Mouse (Mus musculus): ENCODE measurements at regions not wholly inside any gene's neighbourhood (a gene's known extent, or its start where the extent isn't known, plus 50 kb on each side); places are given as distances from the start of the nearest gene placed in this dataset.

- Histone ChIP-seq H3K4me3 (ENCODE audit: insufficient read depth, poor library complexity, severe bottlenecking) (no peak overlapping the region), H3K27me3 (ENCODE audit: control insufficient read depth, insufficient read depth, insufficient read length) (no peaks in the 10 kb centered on the region), H3K79me3 (ENCODE audit: low read depth) (no peaks in the 10 kb centered on the region), H3K36me3 (ENCODE audit: control insufficient read depth, insufficient read depth) (no peaks in the 10 kb centered on the region), H3ac (ENCODE audit: control insufficient read depth, insufficient read length, low read depth) (no peak overlapping the region), H3K79me2 (ENCODE audit: control insufficient read depth, insufficient read depth) (no peaks in the 10 kb centered on the region)
- no peak for TF ChIP-seq CEBPB (IDR thresholded peaks at IDR 0.05; ENCODE audit: low read depth)
- TF ChIP-seq MAX (IDR thresholded peaks at IDR 0.05) = no peak
- TF ChIP-seq MYOD1 (IDR thresholded peaks at IDR 0.05; ENCODE audit: control insufficient read depth, insufficient read length, low read depth) = no peak
- TF ChIP-seq CTCF (IDR thresholded peaks at IDR 0.05; ENCODE audit: control insufficient read depth, insufficient read depth, insufficient read length) = no peak
- no peak for TF ChIP-seq USF1 (IDR thresholded peaks at IDR 0.05; ENCODE audit: low read depth)
- no peak for TF ChIP-seq MYOG (IDR thresholded peaks at IDR 0.05; ENCODE audit: control insufficient read depth, extremely low read depth, insufficient read length)
- no peak for TF ChIP-seq FOSL1 (IDR thresholded peaks at IDR 0.05; ENCODE audit: insufficient read depth, low read length, poor library complexity, severe bottlenecking)
These were observed 117.8 kb upstream of the Tbx18 start for GRCm38 (mm10) chr9:87848882-87849281.

- TF ChIP-seq CEBPB (IDR thresholded peaks at IDR 0.05; ENCODE audit: low read depth) = peak; percentile 91
- TF ChIP-seq CTCF (IDR thresholded peaks at IDR 0.05; ENCODE audit: control insufficient read depth, insufficient read depth, insufficient read length) = no peak
- TF ChIP-seq USF1 (IDR thresholded peaks at IDR 0.05; ENCODE audit: low read depth) = no peak
- H3K79me3 ChIP-seq (ENCODE audit: low read depth) = no peaks in the 10 kb centered on the region
- no peak overlapping the region for H3ac ChIP-seq (ENCODE audit: control insufficient read depth, insufficient read length, low read depth)
- H3K4me3 ChIP-seq (ENCODE audit: insufficient read depth, poor library complexity, severe bottlenecking) = no peak overlapping the region
- H3K27me3 ChIP-seq (ENCODE audit: control insufficient read depth, insufficient read depth, insufficient read length) = no peaks in the 10 kb centered on the region
- H3K79me2 ChIP-seq (ENCODE audit: control insufficient read depth, insufficient read depth) = no peaks in the 10 kb centered on the region
- H3K36me3 ChIP-seq (ENCODE audit: control insufficient read depth, insufficient read depth) = no peaks in the 10 kb centered on the region
These were observed 119.1 kb upstream of the Tbx18 start for GRCm38 (mm10) chr9:87850133-87850532.

- no peaks in the 10 kb centered on the region for H3K79me3 ChIP-seq (ENCODE audit: low read depth)
- H3K27me3 ChIP-seq (ENCODE audit: control insufficient read depth, insufficient read depth, insufficient read length) = no peaks in the 10 kb centered on the region
- H3K4me3 ChIP-seq (ENCODE audit: insufficient read depth, poor library complexity, severe bottlenecking) = no peak overlapping the region
- no peaks in the 10 kb centered on the region for H3K36me3 ChIP-seq (ENCODE audit: control insufficient read depth, insufficient read depth)
- no peaks in the 10 kb centered on the region for H3K79me2 ChIP-seq (ENCODE audit: control insufficient read depth, insufficient read depth)
- no peak overlapping the region for H3ac ChIP-seq (ENCODE audit: control insufficient read depth, insufficient read length, low read depth)
- TF ChIP-seq MAX (IDR thresholded peaks at IDR 0.05) = no peak
- no peak for TF ChIP-seq MYOD1 (IDR thresholded peaks at IDR 0.05; ENCODE audit: control insufficient read depth, insufficient read length, low read depth)
- no peak for TF ChIP-seq FOSL1 (IDR thresholded peaks at IDR 0.05; ENCODE audit: insufficient read depth, low read length, poor library complexity, severe bottlenecking)
- TF ChIP-seq CEBPB (IDR thresholded peaks at IDR 0.05; ENCODE audit: low read depth) = no peak
- TF ChIP-seq USF1 (IDR thresholded peaks at IDR 0.05; ENCODE audit: low read depth) = no peak
- TF ChIP-seq CTCF (IDR thresholded peaks at IDR 0.05; ENCODE audit: control insufficient read depth, insufficient read depth, insufficient read length) = no peak
- TF ChIP-seq MYOG (IDR thresholded peaks at IDR 0.05; ENCODE audit: control insufficient read depth, extremely low read depth, insufficient read length) = no peak
These were observed 130.5 kb upstream of the Tbx18 start for GRCm38 (mm10) chr9:87861588-87861987.

- no peak overlapping the region for H3ac ChIP-seq (ENCODE audit: control insufficient read depth, insufficient read length, low read depth)
- no peaks in the 10 kb centered on the region for H3K79me3 ChIP-seq (ENCODE audit: low read depth)
- no peaks in the 10 kb centered on the region for H3K79me2 ChIP-seq (ENCODE audit: control insufficient read depth, insufficient read depth)
- H3K27me3 ChIP-seq (ENCODE audit: control insufficient read depth, insufficient read depth, insufficient read length) = no peaks in the 10 kb centered on the region
- H3K4me3 ChIP-seq (ENCODE audit: insufficient read depth, poor library complexity, severe bottlenecking) = no peak overlapping the region
- H3K36me3 ChIP-seq (ENCODE audit: control insufficient read depth, insufficient read depth) = no peaks in the 10 kb centered on the region
- TF ChIP-seq MYOG (IDR thresholded peaks at IDR 0.05; ENCODE audit: control insufficient read depth, extremely low read depth, insufficient read length) (no peak), CEBPB (IDR thresholded peaks at IDR 0.05; ENCODE audit: low read depth) (no peak), FOSL1 (IDR thresholded peaks at IDR 0.05; ENCODE audit: insufficient read depth, low read length, poor library complexity, severe bottlenecking) (peak; percentile 61), USF1 (IDR thresholded peaks at IDR 0.05; ENCODE audit: low read depth) (no peak), MYOD1 (IDR thresholded peaks at IDR 0.05; ENCODE audit: control insufficient read depth, insufficient read length, low read depth) (peak; percentile 12)
These were observed 134.2 kb upstream of the Tbx18 start for GRCm38 (mm10) chr9:87865236-87865635.

GRCm38 (mm10) chr9:87872384-87872905 lies 141.4 kb upstream of the Tbx18 start:
- H3K79me2 ChIP-seq (ENCODE audit: control insufficient read depth, insufficient read depth) = no peaks in the 10 kb centered on the region
- TF ChIP-seq USF1 (IDR thresholded peaks at IDR 0.05; ENCODE audit: low read depth) = no peak
- no peak for TF ChIP-seq MYOD1 (IDR thresholded peaks at IDR 0.05; ENCODE audit: control insufficient read depth, insufficient read length, low read depth)
- no peak for TF ChIP-seq MYOG (IDR thresholded peaks at IDR 0.05; ENCODE audit: control insufficient read depth, extremely low read depth, insufficient read length)
- no peak for TF ChIP-seq MAX (IDR thresholded peaks at IDR 0.05)
- no peak for TF ChIP-seq CTCF (IDR thresholded peaks at IDR 0.05; ENCODE audit: control insufficient read depth, insufficient read depth, insufficient read length)
- no peak for TF ChIP-seq FOSL1 (IDR thresholded peaks at IDR 0.05; ENCODE audit: insufficient read depth, low read length, poor library complexity, severe bottlenecking)
- no peak for TF ChIP-seq CEBPB (IDR thresholded peaks at IDR 0.05; ENCODE audit: low read depth)
- no peak overlapping the region for H3K4me3 ChIP-seq (ENCODE audit: insufficient read depth, poor library complexity, severe bottlenecking)
- H3ac ChIP-seq (ENCODE audit: control insufficient read depth, insufficient read length, low read depth) = no peak overlapping the region
- no peaks in the 10 kb centered on the region for H3K27me3 ChIP-seq (ENCODE audit: control insufficient read depth, insufficient read depth, insufficient read length)
- no peaks in the 10 kb centered on the region for H3K79me3 ChIP-seq (ENCODE audit: low read depth)
- H3K36me3 ChIP-seq (ENCODE audit: control insufficient read depth, insufficient read depth) = no peaks in the 10 kb centered on the region

GRCm38 (mm10) chr9:87882587-87882986 lies 151.5 kb upstream of the Tbx18 start:
- Histone ChIP-seq H3K4me3 (ENCODE audit: insufficient read depth, poor library complexity, severe bottlenecking) (no peak overlapping the region), H3K27me3 (ENCODE audit: control insufficient read depth, insufficient read depth, insufficient read length) (no peaks in the 10 kb centered on the region), H3K79me3 (ENCODE audit: low read depth) (no peaks in the 10 kb centered on the region), H3K36me3 (ENCODE audit: control insufficient read depth, insufficient read depth) (no peaks in the 10 kb centered on the region), H3ac (ENCODE audit: control insufficient read depth, insufficient read length, low read depth) (no peak overlapping the region), H3K79me2 (ENCODE audit: control insufficient read depth, insufficient read depth) (no peaks in the 10 kb centered on the region)
- TF ChIP-seq MYOG (IDR thresholded peaks at IDR 0.05; ENCODE audit: control insufficient read depth, extremely low read depth, insufficient read length) (no peak), CEBPB (IDR thresholded peaks at IDR 0.05; ENCODE audit: low read depth) (no peak), MYOD1 (IDR thresholded peaks at IDR 0.05; ENCODE audit: control insufficient read depth, insufficient read length, low read depth) (no peak), MAX (IDR thresholded peaks at IDR 0.05) (no peak), CTCF (IDR thresholded peaks at IDR 0.05; ENCODE audit: control insufficient read depth, insufficient read depth, insufficient read length) (no peak), FOSL1 (IDR thresholded peaks at IDR 0.05; ENCODE audit: insufficient read depth, low read length, poor library complexity, severe bottlenecking) (no peak), USF1 (IDR thresholded peaks at IDR 0.05; ENCODE audit: low read depth) (no peak)

Data from C2C12 (cell line).